Mouse (Mus musculus) small intestine, adult 10 weeks (tissue): ENCODE data around the gene 2010106E10Rik. TPM values are rescaled to one million over a fixed set of nuclear protein-coding genes. Genes with fewer than 3 reads are reported as not detected.

Experiments used
- polyA plus RNA-seq: library from polyadenylated mRNA; stranded (reverse); fragments of 350-450 nt; fragmentation: Illumina TruSeq; extraction: RNeasy Lipid Tissue Mini Kit (QIAGEN cat#74804); gene quantifications from one replicate; pipeline ENCODE4 v1.2.3, GENCODE M21; 2014; ENCODE audit warnings: low replicate concordance

2010106E10Rik gene
- polyA plus RNA-seq, result 5,900 TPM

GRCm38 (mm10) chrX:112494974-112495373 lies at the start of gene 2010106E10Rik:
Gene 2010106E10Rik (plus strand): TSS chrX:112495274.

DNA sequence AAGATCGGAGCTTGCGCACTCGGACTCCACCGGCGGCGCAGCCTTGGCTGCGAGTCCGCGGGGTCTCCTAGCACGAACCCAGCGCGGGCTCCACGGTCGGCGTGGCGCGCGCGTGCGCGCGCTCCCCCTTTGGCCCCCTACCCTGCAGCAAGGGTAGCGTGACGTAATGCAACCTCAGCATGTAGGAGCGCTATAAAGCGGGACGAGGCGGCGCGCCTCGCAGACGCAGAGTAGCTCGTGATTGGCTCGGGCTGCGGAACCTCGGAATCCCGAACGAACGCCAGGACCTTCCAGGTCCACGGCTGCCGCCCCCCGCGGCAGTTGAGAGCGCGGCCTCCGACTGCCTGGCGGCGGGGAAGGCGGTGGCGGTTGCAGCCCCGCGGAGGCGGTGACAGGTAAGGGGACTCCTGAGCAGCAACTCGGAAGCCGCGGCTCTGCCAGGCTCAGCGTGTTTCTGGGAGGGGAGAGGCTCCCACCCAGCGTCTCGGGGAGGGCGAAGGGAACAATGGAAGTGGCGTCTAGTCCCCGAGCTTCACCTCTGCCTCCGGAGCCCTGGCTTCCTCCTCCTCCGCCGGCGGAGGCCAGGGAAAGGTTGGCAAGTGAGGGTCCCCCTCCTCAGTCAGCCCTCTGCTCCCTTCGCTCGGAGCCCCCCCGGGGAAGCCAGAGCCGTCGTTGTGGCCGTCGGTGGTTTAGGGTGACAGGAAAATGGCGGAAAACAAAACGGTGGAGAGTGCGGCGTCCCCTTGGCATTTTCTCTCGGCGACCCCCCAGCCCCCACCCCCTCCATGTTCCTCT lies 105.6 kb downstream of the 2010106E10Rik start, which contains the start of gene Zfp711:
Gene Zfp711 (plus strand): TSS at position 16 of the 795 bp plus-strand sequence.

Other genes starting within 250 kb of the 2010106E10Rik start
- gene Apool, start 183.9 kb upstream of the 2010106E10Rik start, polyA plus RNA-seq, result 185 TPM
- gene Satl1, start 88.5 kb upstream of the 2010106E10Rik start, polyA plus RNA-seq, result 0.67 TPM
- 3.9 TPM for gene Zfp711, start 105.3 kb downstream of the 2010106E10Rik start, polyA plus RNA-seq
- gene Pof1b, start 203.4 kb downstream of the 2010106E10Rik start, polyA plus RNA-seq, result 94.6 TPM